Mouse (Mus musculus) small intestine, adult 2 months (tissue): Measurements from ENCODE around the gene Flywch2.

Source experiments
- CTCF ChIP-seq: fragments of 200-500 bp; IDR thresholded peaks from 2 replicates; pipeline ENCODE4 v1.5.1; 2012; ENCODE audit warnings: low read depth, mild to moderate bottlenecking, control low read depth, inconsistent platforms, low read length, moderate library complexity, mixed read lengths; ENCODE audit not compliant: insufficient replicate concordance, insufficient read length; ENCODE audit errors: extremely low read depth
- POLR2A ChIP-seq: fragments of 200-500 bp; IDR thresholded peaks from 2 replicates; pipeline ENCODE4 v1.6.1; 2012; ENCODE audit warnings: low read depth, mild to moderate bottlenecking, control low read depth, inconsistent platforms, low read length, moderate library complexity

DNA sequence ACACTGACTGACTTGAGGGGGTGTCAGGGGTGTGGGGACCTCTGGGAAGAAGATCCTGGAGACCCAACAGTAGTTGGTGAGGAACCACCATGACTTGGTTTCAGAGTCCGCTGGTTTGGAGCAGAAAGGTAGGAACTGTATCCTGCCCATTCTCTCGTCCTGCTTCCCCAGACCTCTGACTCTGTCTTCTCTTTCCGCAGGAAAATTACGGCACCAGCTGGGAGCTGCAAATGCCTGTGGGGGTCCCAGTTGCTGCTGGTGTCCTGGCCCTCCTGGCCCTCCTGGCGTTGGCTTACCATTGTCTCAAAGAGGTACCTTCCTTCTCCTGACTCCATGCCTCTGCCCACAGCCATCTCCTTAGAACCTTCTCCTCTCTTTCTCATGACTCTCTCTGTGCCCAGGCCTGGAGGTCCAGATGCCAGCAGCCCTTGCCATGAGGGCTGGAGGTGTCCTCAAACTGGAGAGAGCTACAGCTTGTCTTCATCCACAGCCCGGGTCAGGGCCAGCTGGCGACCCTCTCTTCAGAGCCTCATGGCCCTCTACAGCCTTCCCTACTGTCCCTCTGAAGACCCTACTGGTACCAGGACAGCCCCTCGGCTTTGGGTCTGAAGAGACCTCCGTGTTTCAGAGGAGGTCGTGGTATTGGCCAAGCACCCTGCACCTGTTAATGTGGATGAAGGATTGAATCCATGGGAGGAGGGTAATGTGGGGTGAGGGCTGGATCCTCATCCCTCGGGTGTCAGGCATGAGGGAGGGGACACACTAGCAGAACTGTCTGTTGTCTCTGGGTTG, 36.3 kb downstream of the Flywch2 start:
- TF ChIP-seq CTCF (no peak), POLR2A (no peak)
